Mouse (Mus musculus): ENCODE results near the gene Cblb. TPM values are rescaled to one million over a fixed set of nuclear protein-coding genes. Genes with fewer than 3 reads are reported as not detected.
A peak's percentile ranks its signal among the peaks of the same experiment; 100 is the strongest.

The Cblb gene
- polyA plus RNA-seq, 1 experiment from 2014 or later: 8.7 TPM

GRCm38 (mm10) chr16:52052734-52053133 lies 21.7 kb downstream of the Cblb start:
- Histone ChIP-seq H3K27ac (ENCODE audit: low read length) (no peak overlapping the region), H3K4me3 (ENCODE audit: low read depth, low read length) (no peak overlapping the region), H3K4me1 (ENCODE audit: insufficient read depth, low read depth, low read length) (no peaks in the 10 kb centered on the region), H3K27me3 (replicated peaks; ENCODE audit: insufficient read depth, low read length) (no peaks in the 10 kb centered on the region), H3K4me2 (replicated peaks; ENCODE audit: low read depth, low read length) (no peak overlapping the region), H3K36me3 (ENCODE audit: insufficient read depth, low read length) (no peaks in the 10 kb centered on the region; the same call in 1 of the 2 replicates), H3K9ac (replicated peaks; ENCODE audit: low read depth) (no peak overlapping the region), H3K9me3 (ENCODE audit: low read length) (no peaks in the 10 kb centered on the region)
- 84% methylated on average over 5 of the region's 5 CpGs for WGBS
- TF ChIP-seq EP300 (IDR thresholded peaks at IDR 0.05) (no peak), CTCF (IDR thresholded peaks at IDR 0.05) (no peak)
- ATAC-seq (no peak), DNase-seq (ENCODE audit: low spot score) (no peak)

DNA sequence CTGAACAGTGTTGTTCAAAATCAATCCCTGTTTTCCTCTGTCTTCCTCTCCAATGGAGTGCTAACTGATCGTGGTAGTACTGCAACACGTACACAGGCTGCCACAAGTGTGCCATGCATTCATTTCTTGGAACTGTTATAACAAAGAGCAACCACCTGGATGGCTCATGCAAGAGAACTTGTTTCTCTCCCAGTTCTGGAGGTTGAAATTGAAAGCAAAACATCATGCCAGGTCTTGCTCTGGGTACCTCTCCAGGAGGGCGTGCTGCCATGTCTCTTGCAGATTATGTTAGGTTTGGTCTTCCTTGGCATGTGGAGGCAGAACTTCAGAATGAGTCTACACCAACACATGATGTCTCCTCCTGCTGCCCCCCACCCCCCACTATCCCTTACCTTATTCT lies 24.2 kb downstream of the Cblb start:
- no peak for ATAC-seq
- H3K9ac ChIP-seq (replicated peaks; ENCODE audit: low read depth): no peak overlapping the region
- TF ChIP-seq EP300 (IDR thresholded peaks at IDR 0.05): no peak
- no peak for TF ChIP-seq CTCF (IDR thresholded peaks at IDR 0.05)

GRCm38 (mm10) chr16:52056164-52056563 lies 25.1 kb downstream of the Cblb start:
- Histone ChIP-seq H3K27me3 (replicated peaks; ENCODE audit: insufficient read depth, low read length) (no peaks in the 10 kb centered on the region), H3K4me1 (ENCODE audit: insufficient read depth, low read depth, low read length) (peaks cover 19% of the 10 kb centered on the region)
- 38% methylated on average over 4 of the region's 4 CpGs for WGBS

More for the DNA sequence above, 24.2 kb downstream of the Cblb start:
- Histone ChIP-seq H3K4me1 (ENCODE audit: insufficient read depth, low read depth, low read length) (peaks cover 9% of the 10 kb centered on the region), H3K27ac (ENCODE audit: low read length) (no peak overlapping the region), H3K9me3 (ENCODE audit: low read length) (no peaks in the 10 kb centered on the region), H3K27me3 (replicated peaks; ENCODE audit: insufficient read depth, low read length) (no peaks in the 10 kb centered on the region), H3K4me2 (replicated peaks; ENCODE audit: low read depth, low read length) (no peak overlapping the region), H3K36me3 (ENCODE audit: insufficient read depth, low read length) (no peaks in the 10 kb centered on the region), H3K4me3 (ENCODE audit: low read depth, low read length) (no peak overlapping the region)
- 88% methylated on average over 3 of the region's 3 CpGs for WGBS
- no peak for DNase-seq (ENCODE audit: low spot score)

DNA sequence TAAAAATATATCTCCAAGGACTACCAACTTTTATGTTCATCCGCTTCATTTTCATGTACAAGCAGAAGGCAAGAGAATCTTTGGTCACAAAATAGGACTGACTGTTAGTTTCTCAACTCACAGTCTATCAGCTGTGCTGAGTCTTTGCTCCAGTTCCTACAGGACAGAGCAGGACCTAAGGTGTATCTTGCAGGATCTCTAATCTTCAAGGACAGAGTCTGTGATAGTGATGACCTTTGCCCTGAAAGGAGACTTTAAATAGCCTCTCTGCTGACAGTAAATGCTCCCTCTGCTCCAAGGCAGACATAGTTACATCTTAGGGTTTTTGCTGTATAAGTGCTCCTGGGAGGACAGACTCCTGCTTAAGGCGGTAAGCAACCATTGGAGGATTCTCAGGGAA lies 26.3 kb downstream of the Cblb start:
- no peak for ATAC-seq
- H3K27ac ChIP-seq (ENCODE audit: low read length): no peak overlapping the region
- 91% methylated on average over 2 of the region's 2 CpGs for WGBS
- no peak overlapping the region for H3K4me3 ChIP-seq (ENCODE audit: low read depth, low read length)
- H3K4me1 ChIP-seq (ENCODE audit: insufficient read depth, low read depth, low read length): peaks cover 30% of the 10 kb centered on the region
- DNase-seq (ENCODE audit: low spot score): no peak
- no peak overlapping the region for H3K4me2 ChIP-seq (replicated peaks; ENCODE audit: low read depth, low read length)
- no peaks in the 10 kb centered on the region for H3K27me3 ChIP-seq (replicated peaks; ENCODE audit: insufficient read depth, low read length)
- H3K9me3 ChIP-seq (ENCODE audit: low read length): no peaks in the 10 kb centered on the region
- H3K9ac ChIP-seq (replicated peaks; ENCODE audit: low read depth): no peak overlapping the region
- TF ChIP-seq CTCF (IDR thresholded peaks at IDR 0.05): no peak
- no peak for TF ChIP-seq EP300 (IDR thresholded peaks at IDR 0.05)
- no peaks in the 10 kb centered on the region for H3K36me3 ChIP-seq (ENCODE audit: insufficient read depth, low read length)

More at GRCm38 (mm10) chr16:52056164-52056563, 25.1 kb downstream of the Cblb start:
- no peak overlapping the region for H3K4me3 ChIP-seq (ENCODE audit: low read depth, low read length)
- H3K4me2 ChIP-seq (replicated peaks; ENCODE audit: low read depth, low read length): no peak overlapping the region
- peak overlapping the region; percentile 14; the same call in 1 of the 2 replicates for H3K27ac ChIP-seq (ENCODE audit: low read length)
- H3K9me3 ChIP-seq (ENCODE audit: low read length): no peaks in the 10 kb centered on the region
- TF ChIP-seq EP300 (IDR thresholded peaks at IDR 0.05) (peak; percentile 67), CTCF (IDR thresholded peaks at IDR 0.05) (no peak)
- DNase-seq (ENCODE audit: low spot score) (peak; percentile 60), ATAC-seq (no peak)
- H3K9ac ChIP-seq (replicated peaks; ENCODE audit: low read depth): no peak overlapping the region
- no peaks in the 10 kb centered on the region for H3K36me3 ChIP-seq (ENCODE audit: insufficient read depth, low read length)

DNA sequence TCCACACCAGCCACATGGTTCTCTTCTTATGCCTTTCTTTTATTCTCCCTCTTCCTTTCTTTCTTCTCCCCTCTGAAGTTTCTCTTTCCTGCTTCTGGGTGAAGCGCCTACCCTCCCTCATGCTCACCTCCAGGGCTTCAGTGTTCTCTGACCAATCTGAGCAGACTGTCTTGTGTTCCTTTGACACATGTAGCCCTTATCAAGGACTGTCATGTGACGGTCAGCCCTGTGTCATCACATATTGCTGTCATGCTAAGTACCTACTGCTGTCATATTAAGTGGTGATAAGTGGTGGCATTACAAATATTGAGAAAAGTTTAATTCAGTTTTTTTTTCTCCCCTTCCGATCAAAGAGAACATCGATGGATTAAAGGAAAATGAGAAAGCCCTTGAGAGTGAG lies 28.5 kb downstream of the Cblb start:
- H3K36me3 ChIP-seq (ENCODE audit: insufficient read depth, low read length): no peaks in the 10 kb centered on the region
- H3K4me2 ChIP-seq (replicated peaks; ENCODE audit: low read depth, low read length): no peak overlapping the region
- no peaks in the 10 kb centered on the region for H3K27me3 ChIP-seq (replicated peaks; ENCODE audit: insufficient read depth, low read length)
- TF ChIP-seq CTCF (IDR thresholded peaks at IDR 0.05) (no peak), EP300 (IDR thresholded peaks at IDR 0.05) (no peak)
- no peak overlapping the region for H3K4me3 ChIP-seq (ENCODE audit: low read depth, low read length)
- H3K4me1 ChIP-seq (ENCODE audit: insufficient read depth, low read depth, low read length): peaks cover 32% of the 10 kb centered on the region
- ATAC-seq (no peak), DNase-seq (ENCODE audit: low spot score) (no peak)
- no peak overlapping the region for H3K9ac ChIP-seq (replicated peaks; ENCODE audit: low read depth)
- peak overlapping the region; percentile 32 for H3K27ac ChIP-seq (ENCODE audit: low read length)
- WGBS: 56% methylated on average over 4 of the region's 4 CpGs
- no peaks in the 10 kb centered on the region for H3K9me3 ChIP-seq (ENCODE audit: low read length)

DNA sequence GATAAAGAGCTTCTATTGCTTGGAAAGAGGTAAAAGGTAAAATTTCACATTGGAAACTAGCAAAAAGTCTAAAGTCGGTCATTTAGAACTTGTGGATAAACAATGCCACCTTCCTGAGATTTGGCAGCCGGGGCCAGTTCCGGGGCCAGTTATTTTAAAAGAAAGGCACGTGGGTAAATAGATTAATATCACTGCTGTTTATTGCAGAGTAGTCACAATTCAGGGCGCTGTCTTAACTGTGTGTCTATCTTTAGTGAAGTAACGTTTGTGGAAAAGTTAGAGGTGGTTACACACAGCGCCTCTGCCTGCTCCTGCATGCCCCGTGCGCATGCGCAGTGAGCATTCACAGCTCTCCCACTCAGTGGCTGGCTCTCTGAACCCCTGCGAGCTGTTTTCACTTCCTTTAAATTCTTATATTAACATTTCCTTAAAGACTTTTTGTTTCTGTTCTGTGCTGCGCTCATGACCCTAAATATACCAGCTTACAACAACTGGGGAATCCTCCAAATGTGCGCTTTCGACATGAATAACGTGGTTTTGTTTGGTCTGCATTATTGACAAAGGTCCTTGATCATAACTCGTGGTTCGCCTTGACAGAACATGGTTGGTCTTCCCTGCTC lies 29.2 kb downstream of the Cblb start:
- Histone ChIP-seq H3K27ac (ENCODE audit: low read length) (peak overlapping the region; percentile 68), H3K36me3 (ENCODE audit: insufficient read depth, low read length) (no peaks in the 10 kb centered on the region), H3K9me3 (ENCODE audit: low read length) (no peaks in the 10 kb centered on the region), H3K4me3 (ENCODE audit: low read depth, low read length) (no peak overlapping the region), H3K4me1 (ENCODE audit: insufficient read depth, low read depth, low read length) (peaks cover 32% of the 10 kb centered on the region), H3K9ac (replicated peaks; ENCODE audit: low read depth) (no peak overlapping the region), H3K4me2 (replicated peaks; ENCODE audit: low read depth, low read length) (peak overlapping the region; percentile 19; the same call in 1 of the 2 replicates), H3K27me3 (replicated peaks; ENCODE audit: insufficient read depth, low read length) (no peaks in the 10 kb centered on the region)
- WGBS: 38% methylated on average over 17 of the region's 17 CpGs
- DNase-seq (ENCODE audit: low spot score) (peak; percentile 69), ATAC-seq (peak; percentile 40; the same call in 1 of the 2 replicates)
- TF ChIP-seq EP300 (IDR thresholded peaks at IDR 0.05) (no peak), CTCF (IDR thresholded peaks at IDR 0.05) (no peak)
